Mouse (Mus musculus): Measurements from ENCODE around the gene Ccnb2. TPM values are rescaled to one million over a fixed set of nuclear protein-coding genes. Genes with fewer than 3 reads are reported as not detected.

Ccnb2 gene
- polyA plus RNA-seq, 1 experiment, result 45.3 TPM

GRCm38 (mm10) chr9:70384958-70385728, 36.2 kb downstream of the Ccnb2 start:
- 85% methylated on average over 18 of the region's 18 CpGs for WGBS

GRCm38 (mm10) chr9:70384494-70384893, 36.9 kb downstream of the Ccnb2 start:
- 93% methylated on average over 4 of the region's 4 CpGs for WGBS
- no peak for DNase-seq (ENCODE audit: low read depth, low spot score)

More at GRCm38 (mm10) chr9:70384958-70385728, 36.2 kb downstream of the Ccnb2 start:
- DNase-seq (ENCODE audit: low read depth, low spot score), result no peak

- DNase-seq (ENCODE audit: low read depth, low spot score), result no peak
Measured at GRCm38 (mm10) chr9:70383750-70384149, 37.6 kb downstream of the Ccnb2 start.

GRCm38 (mm10) chr9:70382091-70382490, 39.3 kb downstream of the Ccnb2 start:
- 82% methylated on average over 12 of the region's 12 CpGs for WGBS
- no peak for DNase-seq (ENCODE audit: low read depth, low spot score)

More at GRCm38 (mm10) chr9:70383750-70384149, 37.6 kb downstream of the Ccnb2 start:
- 89% methylated on average over 10 of the region's 10 CpGs for WGBS

GRCm38 (mm10) chr9:70379502-70380467, 41.6 kb downstream of the Ccnb2 start:
- no peak for DNase-seq (ENCODE audit: low read depth, low spot score)
- WGBS, result 93% methylated on average over 7 of the region's 7 CpGs

GRCm38 (mm10) chr9:70371638-70372037, 49.7 kb downstream of the Ccnb2 start:
- DNase-seq (ENCODE audit: low read depth, low spot score), result no peak
- WGBS, result 73% methylated on average over 5 of the region's 5 CpGs

- DNase-seq (ENCODE audit: low read depth, low spot score), result no peak
- 85% methylated on average over 6 of the region's 6 CpGs for WGBS
Measured at GRCm38 (mm10) chr9:70366898-70367297, 54.4 kb downstream of the Ccnb2 start.

GRCm38 (mm10) chr9:70365915-70366314, 55.4 kb downstream of the Ccnb2 start:
- 90% methylated on average over 2 of the region's 2 CpGs for WGBS
- DNase-seq (ENCODE audit: low read depth, low spot score), result no peak

GRCm38 (mm10) chr9:70364741-70365140, 56.6 kb downstream of the Ccnb2 start:
- no peak for DNase-seq (ENCODE audit: low read depth, low spot score)
- 94% methylated on average over 8 of the region's 8 CpGs for WGBS

- DNase-seq (ENCODE audit: low read depth, low spot score), result no peak
- 94% methylated on average over 2 of the region's 2 CpGs for WGBS
Measured at GRCm38 (mm10) chr9:70359402-70360131, 61.8 kb downstream of the Ccnb2 start.

Other genes with a start within 250 kb of the Ccnb2 start
- gene Myo1e, start 214.2 kb downstream of the Ccnb2 start, polyA plus RNA-seq (2012; rRNA removed), result 13.9 and 20.3 TPM in 2 replicates
- gene Rnf111, start 82.2 kb upstream of the Ccnb2 start, polyA plus RNA-seq (2012; rRNA removed), result 15.1 and 28.8 TPM in 2 replicates
- gene Sltm, start 121.2 kb upstream of the Ccnb2 start, polyA plus RNA-seq (2012; rRNA removed), result 6.4 and 9.0 TPM in 2 replicates
- 0.56 and 0.96 TPM in 2 replicates for gene Gm10642, start 234.7 kb upstream of the Ccnb2 start, polyA plus RNA-seq (2012; rRNA removed)
- gene Mindy2, start 235.6 kb upstream of the Ccnb2 start, polyA plus RNA-seq (2012; rRNA removed), result 2.8 and 4.2 TPM in 2 replicates